Mouse (Mus musculus): ENCODE measurements at regions not wholly inside any gene's neighbourhood (a gene's known extent, or its start where the extent isn't known, plus 50 kb on each side); places are given as distances from the start of the nearest gene placed in this dataset.

DNA sequence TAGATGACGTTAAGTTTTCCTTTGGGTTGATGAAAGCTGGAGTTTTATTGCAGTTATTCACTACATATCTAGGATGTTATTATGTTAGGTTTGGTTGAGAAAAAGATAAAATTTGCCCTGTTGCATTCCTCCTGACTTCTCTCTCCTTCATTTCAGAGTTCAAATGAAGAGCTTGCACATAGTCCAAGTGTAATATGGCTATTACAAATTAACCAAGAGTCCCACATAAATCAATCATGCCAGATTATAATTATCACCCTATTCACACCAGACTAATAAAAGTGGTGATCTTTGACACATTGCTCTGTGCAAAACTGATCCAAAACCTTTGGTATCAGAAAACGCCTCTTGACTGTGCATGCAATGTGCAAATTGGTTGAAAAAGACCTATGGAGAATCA is 724.4 kb downstream of the Efnb2 start:
- Histone ChIP-seq H3K27ac (replicated peaks; ENCODE audit: low read depth, low read length) (no peak overlapping the region), H3K4me3 (ENCODE audit: insufficient read depth, low read depth, low read length) (no peak overlapping the region), H3K4me1 (ENCODE audit: control insufficient read depth, insufficient read depth, insufficient read length, low read length) (no peaks in the 10 kb centered on the region)

DNA sequence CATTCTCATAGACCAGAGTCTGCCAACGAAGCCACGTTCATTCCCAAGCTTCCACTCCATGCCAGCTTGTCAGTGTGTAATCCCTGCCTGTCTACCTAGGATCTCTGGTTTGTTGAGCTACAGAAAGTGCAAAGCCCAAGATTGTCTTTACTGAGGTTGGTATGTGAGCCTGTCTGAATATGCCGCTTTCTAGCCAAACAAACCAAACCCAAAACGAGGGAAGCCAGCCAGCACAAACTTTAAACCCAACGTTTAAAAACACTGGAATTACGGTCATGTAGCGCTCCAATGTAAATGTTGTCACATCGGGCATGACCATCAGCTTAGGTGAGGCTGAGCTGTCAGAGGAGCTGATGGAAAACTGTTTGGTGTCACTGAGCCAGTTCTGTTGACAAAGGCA is 741.6 kb downstream of the Efnb2 start:
- H3K4me1 ChIP-seq (ENCODE audit: control insufficient read depth, insufficient read depth, insufficient read length, low read length), result no peaks in the 10 kb centered on the region
- H3K4me3 ChIP-seq (ENCODE audit: insufficient read depth, low read depth, low read length), result no peak overlapping the region
- no peak overlapping the region for H3K27ac ChIP-seq (replicated peaks; ENCODE audit: low read depth, low read length)

DNA sequence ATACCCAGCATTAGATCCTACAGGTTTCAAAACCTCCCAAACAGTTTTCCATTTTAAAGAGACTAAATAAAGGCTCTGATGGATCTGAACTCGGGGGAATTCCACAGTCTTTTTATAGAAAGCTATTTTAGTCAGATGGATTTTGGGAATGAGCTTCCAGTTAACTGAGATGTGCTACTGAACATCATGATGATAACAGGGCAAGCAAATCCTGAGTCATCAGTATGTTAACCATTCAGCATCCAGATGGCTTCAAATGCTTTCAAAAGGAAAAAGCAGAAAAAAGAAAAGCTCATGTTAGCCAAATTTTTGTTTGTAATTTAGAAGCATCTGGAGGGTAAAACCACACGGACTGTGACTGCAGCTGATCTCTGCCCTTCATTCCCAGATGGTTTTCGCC is 766.7 kb downstream of the Efnb2 start:
- H3K4me1 ChIP-seq (ENCODE audit: control insufficient read depth, insufficient read depth, insufficient read length, low read length), result no peaks in the 10 kb centered on the region
- H3K27ac ChIP-seq (replicated peaks; ENCODE audit: low read depth, low read length), result no peak overlapping the region
- no peak overlapping the region for H3K4me3 ChIP-seq (ENCODE audit: insufficient read depth, low read depth, low read length)

DNA sequence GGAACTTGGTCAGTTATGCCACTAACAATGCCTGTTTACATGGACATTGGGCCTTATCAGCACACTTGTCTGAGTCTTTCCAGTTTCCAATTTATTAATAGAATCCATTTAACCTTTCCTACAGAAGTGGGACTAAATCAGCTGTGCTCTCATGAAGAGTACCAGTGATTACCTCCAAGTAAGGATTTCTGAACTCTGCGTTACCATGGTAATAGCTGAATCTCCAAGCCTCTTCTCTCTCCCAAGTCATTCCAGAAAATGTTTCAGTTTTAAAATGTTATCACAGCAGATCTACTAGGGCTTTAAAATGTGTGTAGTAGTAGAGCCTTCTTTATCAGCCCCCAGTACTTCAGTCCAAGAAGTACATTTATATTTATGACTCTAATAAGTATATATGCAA is 807.9 kb downstream of the Efnb2 start:
- Histone ChIP-seq H3K4me1 (ENCODE audit: control insufficient read depth, insufficient read depth, insufficient read length, low read length) (no peaks in the 10 kb centered on the region), H3K4me3 (ENCODE audit: insufficient read depth, low read depth, low read length) (no peak overlapping the region), H3K27ac (replicated peaks; ENCODE audit: low read depth, low read length) (no peak overlapping the region)

DNA sequence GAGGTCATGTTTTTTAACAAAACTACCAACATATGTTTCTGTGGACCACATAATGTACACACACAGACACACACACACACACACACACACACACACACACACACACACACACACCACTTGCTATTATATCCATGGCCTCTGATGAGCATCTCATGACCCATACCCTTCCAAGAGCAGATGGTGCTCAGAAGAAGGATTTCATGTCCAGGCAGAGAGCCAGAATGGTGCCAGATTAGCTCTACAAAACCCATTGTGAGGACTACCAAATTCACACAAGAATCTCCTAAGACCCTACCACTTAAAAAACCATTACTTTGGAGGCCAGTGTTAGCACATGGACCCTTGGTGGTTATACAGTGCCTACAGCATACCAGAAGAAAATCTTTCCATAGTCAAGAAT is 810.5 kb downstream of the Efnb2 start:
- no peak overlapping the region for H3K27ac ChIP-seq (replicated peaks; ENCODE audit: low read depth, low read length)
- H3K4me1 ChIP-seq (ENCODE audit: control insufficient read depth, insufficient read depth, insufficient read length, low read length), result no peaks in the 10 kb centered on the region
- H3K4me3 ChIP-seq (ENCODE audit: insufficient read depth, low read depth, low read length), result no peak overlapping the region

DNA sequence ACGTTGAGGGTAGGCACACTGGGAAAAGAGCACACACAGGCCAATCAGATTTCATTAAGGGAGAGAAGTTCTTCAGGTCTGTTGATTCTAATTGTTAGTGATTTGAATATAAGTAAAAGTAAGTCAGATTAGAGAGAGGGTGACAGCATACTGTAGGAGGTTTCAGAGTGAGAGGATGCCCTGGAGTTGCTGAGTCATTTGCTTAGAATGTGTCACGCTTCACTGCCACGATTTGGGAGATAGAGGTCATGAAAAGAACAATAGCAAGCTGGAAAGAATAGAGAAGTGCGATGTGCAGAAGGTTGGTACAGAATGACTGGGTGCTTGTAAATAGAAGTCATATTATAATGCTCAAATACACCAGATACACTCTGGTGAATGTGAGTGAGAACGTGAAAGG is 829.1 kb downstream of the Efnb2 start:
- no peaks in the 10 kb centered on the region for H3K4me1 ChIP-seq (ENCODE audit: control insufficient read depth, insufficient read depth, insufficient read length, low read length)
- H3K27ac ChIP-seq (replicated peaks; ENCODE audit: low read depth, low read length), result no peak overlapping the region
- no peak overlapping the region for H3K4me3 ChIP-seq (ENCODE audit: insufficient read depth, low read depth, low read length)

DNA sequence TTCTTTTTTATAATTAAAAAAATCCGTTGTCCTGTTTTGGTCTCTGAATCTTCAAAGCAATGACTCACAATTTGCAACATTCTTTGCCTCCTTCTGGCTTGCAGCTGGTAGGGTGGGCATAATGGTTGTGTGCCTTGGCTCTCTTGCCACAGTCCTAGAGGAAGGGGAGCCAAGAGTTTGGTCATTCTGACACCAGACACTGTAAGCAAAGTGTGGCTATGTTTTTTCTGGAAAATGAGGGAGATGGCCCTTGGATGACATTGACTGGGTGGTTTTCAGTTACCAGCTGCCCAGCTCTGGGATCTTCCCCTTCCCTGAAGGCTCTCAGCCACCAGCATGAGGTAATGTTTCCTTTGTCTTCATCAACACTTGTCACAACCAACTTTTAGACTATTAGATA is 833.2 kb downstream of the Efnb2 start:
- H3K27ac ChIP-seq (replicated peaks; ENCODE audit: low read depth, low read length), result no peak overlapping the region
- no peaks in the 10 kb centered on the region for H3K4me1 ChIP-seq (ENCODE audit: control insufficient read depth, insufficient read depth, insufficient read length, low read length)
- H3K4me3 ChIP-seq (ENCODE audit: insufficient read depth, low read depth, low read length), result no peak overlapping the region

DNA sequence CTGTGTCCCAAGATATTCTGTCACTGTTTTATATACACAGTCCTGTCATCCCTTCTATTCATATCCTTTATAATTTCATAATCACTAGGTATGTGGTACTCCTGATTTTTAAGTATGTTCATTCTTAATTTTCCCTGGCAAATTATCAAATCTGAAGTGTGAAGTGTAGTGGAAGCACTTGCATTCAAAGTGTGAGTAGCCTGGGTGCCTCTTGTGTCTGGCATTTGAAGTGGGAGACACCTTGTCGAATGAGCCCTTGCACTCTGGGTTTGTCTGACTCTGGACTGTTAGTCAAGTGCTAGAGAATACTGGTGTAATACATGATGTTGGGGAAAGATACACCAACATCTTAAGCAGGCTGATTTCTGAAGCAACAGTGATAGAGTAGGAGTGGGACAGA is 852.6 kb downstream of the Efnb2 start:
- Histone ChIP-seq H3K4me3 (ENCODE audit: insufficient read depth, low read depth, low read length) (no peak overlapping the region), H3K27ac (replicated peaks; ENCODE audit: low read depth, low read length) (no peak overlapping the region), H3K4me1 (ENCODE audit: control insufficient read depth, insufficient read depth, insufficient read length, low read length) (no peaks in the 10 kb centered on the region)

DNA sequence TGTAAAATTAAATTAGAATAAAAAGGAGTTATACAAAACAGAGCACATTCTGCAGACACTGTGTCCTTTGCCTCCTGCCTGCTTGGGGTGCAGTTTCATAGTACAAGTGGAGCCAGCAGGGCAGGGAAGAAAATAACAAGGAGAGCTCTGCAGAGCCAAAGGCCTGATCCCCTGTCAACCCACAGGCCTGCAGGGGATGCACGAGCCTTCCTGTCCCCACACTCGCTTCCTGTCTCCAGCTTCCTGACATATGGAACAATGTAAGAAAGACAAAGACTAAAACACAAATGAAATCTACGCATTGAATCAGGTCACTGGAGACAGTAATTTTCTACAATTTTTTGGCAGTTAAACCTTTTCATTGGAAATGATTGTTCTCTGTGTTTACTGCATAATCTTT is 861.8 kb downstream of the Efnb2 start:
- no peak overlapping the region for H3K4me3 ChIP-seq (ENCODE audit: insufficient read depth, low read depth, low read length)
- H3K27ac ChIP-seq (replicated peaks; ENCODE audit: low read depth, low read length), result no peak overlapping the region
- no peaks in the 10 kb centered on the region; the same call in 1 of the 2 replicates for H3K4me1 ChIP-seq (ENCODE audit: control insufficient read depth, insufficient read depth, insufficient read length, low read length)

DNA sequence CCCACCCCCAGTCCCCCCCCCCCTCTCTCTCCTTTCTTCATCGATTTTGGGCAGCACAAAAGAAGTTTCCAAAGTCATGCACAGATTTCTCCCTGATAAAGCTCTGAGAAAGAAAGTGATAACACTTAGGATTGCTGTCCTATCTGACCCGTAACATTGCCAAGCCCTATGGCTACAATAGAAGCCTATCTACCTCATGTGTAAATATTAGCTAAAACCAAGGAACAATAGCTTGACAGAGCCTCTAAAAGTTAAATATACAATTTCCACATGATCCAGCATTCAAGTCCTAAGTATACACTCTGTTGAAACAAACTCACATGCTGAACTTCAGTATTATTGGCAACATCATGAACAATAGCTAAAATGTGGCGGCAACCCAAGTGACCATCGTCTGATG is 864.9 kb downstream of the Efnb2 start:
- Histone ChIP-seq H3K27ac (replicated peaks; ENCODE audit: low read depth, low read length) (no peak overlapping the region), H3K4me1 (ENCODE audit: control insufficient read depth, insufficient read depth, insufficient read length, low read length) (no peaks in the 10 kb centered on the region; the same call in 1 of the 2 replicates), H3K4me3 (ENCODE audit: insufficient read depth, low read depth, low read length) (no peak overlapping the region)

DNA sequence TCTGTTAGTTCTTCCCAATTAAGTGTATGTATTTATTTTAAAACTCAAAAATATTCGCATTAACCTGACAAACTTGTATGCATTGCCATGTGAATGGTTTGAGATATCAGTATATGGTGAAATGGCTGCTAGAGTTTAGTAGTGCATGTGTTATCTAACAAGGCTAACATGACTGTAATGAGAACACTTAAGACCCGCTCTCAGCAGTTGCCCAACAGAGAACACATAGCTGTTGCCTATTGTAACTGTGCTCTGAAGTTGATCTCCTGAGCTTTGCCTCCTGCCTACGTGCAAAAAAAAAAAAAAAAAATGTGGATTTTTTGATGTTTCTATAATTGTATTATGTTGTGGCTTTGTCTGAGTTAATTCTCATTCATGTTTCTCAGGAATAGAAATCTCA is 897.2 kb downstream of the Efnb2 start:
- H3K4me1 ChIP-seq (ENCODE audit: control insufficient read depth, insufficient read depth, insufficient read length, low read length), result no peaks in the 10 kb centered on the region
- H3K27ac ChIP-seq (replicated peaks; ENCODE audit: low read depth, low read length), result no peak overlapping the region

DNA sequence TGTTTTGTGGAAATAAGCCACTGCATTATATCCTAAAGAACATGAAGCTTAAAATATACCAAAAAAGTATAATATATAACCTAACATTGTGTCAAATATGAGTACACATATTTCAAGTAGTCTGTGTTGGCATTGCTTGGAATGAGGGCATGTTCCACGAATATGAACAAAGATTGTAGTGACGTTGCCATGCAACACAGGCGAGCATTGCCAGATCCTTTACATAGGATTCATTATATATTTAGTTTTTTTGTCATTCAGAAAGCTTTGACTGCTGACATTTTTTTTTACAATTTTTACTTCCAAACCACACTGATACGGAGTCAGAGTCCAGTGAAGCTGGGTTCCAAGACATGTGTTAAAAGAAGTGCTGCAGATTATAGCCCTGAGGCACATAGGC is 900.1 kb downstream of the Efnb2 start:
- H3K27ac ChIP-seq (replicated peaks; ENCODE audit: low read depth, low read length), result no peak overlapping the region

More for the DNA sequence above, 897.2 kb downstream of the Efnb2 start:
- no peak overlapping the region for H3K4me3 ChIP-seq (ENCODE audit: insufficient read depth, low read depth, low read length)

DNA sequence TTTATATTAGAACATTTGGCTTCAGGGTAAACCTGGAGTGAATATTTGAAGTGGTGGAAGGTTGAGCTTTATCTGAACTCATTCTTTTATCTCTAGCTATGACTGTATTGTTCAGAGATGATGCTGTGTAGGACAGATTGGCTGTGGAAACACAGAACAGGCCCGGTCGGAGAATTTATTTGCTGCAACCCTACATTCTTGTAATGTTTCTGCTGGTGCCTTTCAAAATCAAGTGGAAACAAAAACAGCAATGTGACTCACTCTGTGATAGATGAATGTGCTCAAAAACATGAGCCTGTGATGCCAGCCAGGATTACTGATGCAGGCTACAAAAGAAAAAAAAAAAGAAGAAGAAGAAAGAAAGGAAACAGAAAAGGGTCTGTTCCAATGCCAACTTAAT is 928.3 kb downstream of the Efnb2 start:
- H3K4me3 ChIP-seq (ENCODE audit: insufficient read depth, low read depth, low read length), result no peak overlapping the region
- H3K4me1 ChIP-seq (ENCODE audit: control insufficient read depth, insufficient read depth, insufficient read length, low read length), result no peaks in the 10 kb centered on the region
- no peak overlapping the region for H3K27ac ChIP-seq (replicated peaks; ENCODE audit: low read depth, low read length)

More for the DNA sequence above, 900.1 kb downstream of the Efnb2 start:
- Histone ChIP-seq H3K4me3 (ENCODE audit: insufficient read depth, low read depth, low read length) (no peak overlapping the region), H3K4me1 (ENCODE audit: control insufficient read depth, insufficient read depth, insufficient read length, low read length) (no peaks in the 10 kb centered on the region)

DNA sequence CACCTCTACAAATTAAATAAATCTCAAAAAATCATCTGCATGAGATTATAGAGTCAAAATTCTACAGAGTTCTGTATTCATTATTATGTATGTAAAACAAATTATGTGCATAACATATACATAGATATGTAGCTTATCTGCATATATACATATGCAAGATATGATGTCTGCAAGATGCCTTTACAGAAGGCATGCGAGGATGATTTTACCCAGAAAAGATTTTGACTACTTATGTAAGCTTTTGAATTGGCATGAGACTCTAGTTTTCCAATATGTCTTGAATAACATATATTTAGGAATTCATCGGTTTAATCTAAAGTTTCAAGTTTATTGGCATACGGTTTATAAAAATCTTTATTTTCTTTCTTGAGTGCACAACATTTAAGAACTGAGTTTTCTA is 939.2 kb downstream of the Efnb2 start:
- no peak overlapping the region for H3K27ac ChIP-seq (replicated peaks; ENCODE audit: low read depth, low read length)
- no peak overlapping the region for H3K4me3 ChIP-seq (ENCODE audit: insufficient read depth, low read depth, low read length)

DNA sequence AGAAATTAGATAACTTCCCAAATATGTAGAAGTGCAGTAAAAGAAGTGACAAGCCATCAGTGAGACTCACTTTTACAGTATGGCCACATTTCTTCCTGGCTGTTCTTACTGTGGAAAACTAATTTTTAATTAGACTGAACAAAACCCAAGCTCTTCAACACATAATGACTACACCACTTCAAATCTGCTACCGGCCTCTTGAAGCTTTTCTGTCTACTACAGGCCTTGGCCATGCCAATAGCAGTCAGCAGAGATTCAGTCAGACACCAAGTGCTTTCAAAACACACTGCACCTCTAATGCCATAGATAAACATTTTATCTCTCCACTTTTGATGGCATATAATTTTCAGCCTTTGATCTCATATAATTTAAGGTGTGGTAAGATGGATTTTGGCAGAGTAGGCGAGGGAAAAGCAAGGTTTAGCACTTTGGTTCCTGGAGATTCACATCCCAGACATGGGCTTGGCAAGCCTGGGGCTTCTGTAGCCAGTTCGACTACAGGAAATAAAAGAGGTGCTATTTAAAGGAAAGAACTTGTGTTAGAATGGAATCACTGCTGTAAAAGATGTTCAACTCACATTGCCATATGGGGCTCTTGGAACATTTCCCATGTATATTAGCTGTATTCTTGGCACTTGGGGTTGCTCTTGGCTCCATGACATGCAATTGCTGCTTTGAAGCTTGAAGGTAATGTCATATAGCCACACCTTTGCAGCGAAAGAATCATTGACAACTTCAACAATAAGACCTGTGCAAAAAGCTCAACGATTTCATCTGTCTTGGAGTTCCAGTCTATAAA is 941.9 kb downstream of the Efnb2 start:
- no peak overlapping the region for H3K27ac ChIP-seq (replicated peaks; ENCODE audit: low read depth, low read length)
- no peak overlapping the region for H3K4me3 ChIP-seq (ENCODE audit: insufficient read depth, low read depth, low read length)
- H3K4me1 ChIP-seq (ENCODE audit: control insufficient read depth, insufficient read depth, insufficient read length, low read length), result no peaks in the 10 kb centered on the region

More for the DNA sequence above, 939.2 kb downstream of the Efnb2 start:
- no peaks in the 10 kb centered on the region for H3K4me1 ChIP-seq (ENCODE audit: control insufficient read depth, insufficient read depth, insufficient read length, low read length)

DNA sequence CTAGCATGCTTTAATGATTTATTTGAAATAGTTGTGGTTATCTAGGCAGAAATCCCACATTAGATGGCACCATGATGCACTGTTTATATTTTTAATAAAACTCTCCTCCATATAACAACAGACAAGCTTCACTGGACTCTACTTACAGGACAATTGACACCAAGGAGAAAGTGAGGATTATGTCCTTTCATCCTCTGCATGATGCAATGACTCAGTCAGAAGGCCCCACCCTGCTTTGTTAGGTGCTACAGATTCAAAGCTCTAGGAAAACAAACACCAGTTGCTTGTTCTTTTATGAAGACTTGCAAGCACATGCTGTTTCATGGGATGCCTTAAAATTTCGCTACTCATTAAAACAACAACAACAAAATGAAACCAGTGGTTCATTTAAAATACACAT is 950.3 kb downstream of the Efnb2 start:
- H3K4me3 ChIP-seq (ENCODE audit: insufficient read depth, low read depth, low read length), result no peak overlapping the region

More for the DNA sequence above, 950.3 kb downstream of the Efnb2 start:
- Histone ChIP-seq H3K4me1 (ENCODE audit: control insufficient read depth, insufficient read depth, insufficient read length, low read length) (no peaks in the 10 kb centered on the region), H3K27ac (replicated peaks; ENCODE audit: low read depth, low read length) (no peak overlapping the region)
